Mouse (Mus musculus) midbrain, embryonic 16.5 days (tissue): ENCODE data around the gene Mymx. TPM values are rescaled to one million over a fixed set of nuclear protein-coding genes. Genes with fewer than 3 reads are reported as not detected.
A peak's percentile ranks its signal among the peaks of the same experiment; 100 is the strongest.

Experiments
- ATAC-seq: fragments of 200-750 bp; cut with Nextera tagmentation; 2 replicates; pipeline ENCODE4 v1.8.0; 2017; ENCODE audit warnings: moderate TSS enrichment
- H3K27ac ChIP-seq: fragments of 300-500 bp; sonication (generic); 2 replicates; pipeline ENCODE4 v1.5.1; 2014; ENCODE audit warnings: mild to moderate bottlenecking, low read length, mixed read lengths
- H3K27me3 ChIP-seq: fragments of 300-500 bp; sonication (generic); 2 replicates; pipeline ENCODE4 v1.6.1; 2014; ENCODE audit warnings: low read depth, low read length, mixed read lengths; ENCODE audit not compliant: control insufficient read depth, insufficient read depth
- H3K36me3 ChIP-seq: fragments of 300-500 bp; sonication (generic); 2 replicates; pipeline ENCODE4 v1.6.1; 2014; ENCODE audit warnings: mild to moderate bottlenecking, low read length, moderate library complexity, mixed read lengths; ENCODE audit not compliant: control insufficient read depth, insufficient read depth
- H3K4me1 ChIP-seq: fragments of 300-500 bp; sonication (generic); 2 replicates; pipeline ENCODE4 v1.6.1; 2014; ENCODE audit warnings: mild to moderate bottlenecking, low read length, mixed read lengths; ENCODE audit not compliant: control insufficient read depth, insufficient read depth
- H3K4me2 ChIP-seq: fragments of 300-500 bp; sonication (generic); 2 replicates; pipeline ENCODE4 v1.6.1; 2014; ENCODE audit warnings: mild to moderate bottlenecking, low read length, mixed read lengths
- H3K4me3 ChIP-seq: fragments of 300-500 bp; sonication (generic); 2 replicates; pipeline ENCODE4 v1.5.1; 2014; ENCODE audit warnings: low read depth, mild to moderate bottlenecking, low read length, moderate library complexity, mixed read lengths
- H3K9ac ChIP-seq: fragments of 300-500 bp; sonication (generic); 2 replicates; pipeline ENCODE4 v1.6.1; 2014; ENCODE audit warnings: low read depth, low read length, mixed read lengths
- H3K9me3 ChIP-seq: fragments of 300-500 bp; sonication (generic); replicated peaks from 2 replicates; pipeline ENCODE4 v1.6.1; 2014; ENCODE audit warnings: mild to moderate bottlenecking, low read length, mixed read lengths; ENCODE audit not compliant: control insufficient read depth, poor library complexity, severe bottlenecking
- WGBS: fragments of 180-500 bp; shearing (Covaris S2); extraction: QIAGEN DNeasy Blood & Tissue Kit; methylation state at CpG from one replicate; pipeline ENCODE4 v1.1.7; 2014; 5-methylcytosine and 5-hydroxymethylcytosine counted together
- polyA plus RNA-seq: library from polyadenylated mRNA; unstranded; fragments of >200 nt; fragmentation: Nextera tagmentation; extraction: Ambion mirVana; gene quantifications from 2 replicates; pipeline ENCODE4 v1.2.1, GENCODE M21; 2015

Gene Mymx
- polyA plus RNA-seq, 1 experiment from 2014 or later: not detected

GRCm38 (mm10) chr17:45578843-45579242 is 23.1 kb downstream of the Mymx start:
- H3K36me3 ChIP-seq: no peaks in the 10 kb centered on the region
- ATAC-seq: no peak
- H3K27ac ChIP-seq: no peak overlapping the region
- no peaks in the 10 kb centered on the region for H3K9me3 ChIP-seq
- WGBS: 69% methylated on average over 7 of the region's 7 CpGs
- no peak overlapping the region for H3K9ac ChIP-seq
- no peak overlapping the region for H3K4me2 ChIP-seq
- H3K27me3 ChIP-seq: no peaks in the 10 kb centered on the region
- H3K4me3 ChIP-seq: no peak overlapping the region
- H3K4me1 ChIP-seq: peaks cover 10% of the 10 kb centered on the region

- Histone ChIP-seq H3K4me3 (no peak overlapping the region), H3K27ac (no peak overlapping the region), H3K9me3 (no peaks in the 10 kb centered on the region), H3K4me1 (peaks cover 10% of the 10 kb centered on the region), H3K36me3 (no peaks in the 10 kb centered on the region), H3K27me3 (no peaks in the 10 kb centered on the region), H3K9ac (no peak overlapping the region), H3K4me2 (no peak overlapping the region)
- ATAC-seq: no peak
- 55% methylated on average over 5 of the region's 5 CpGs for WGBS
Measured at GRCm38 (mm10) chr17:45578242-45578641, 23.7 kb downstream of the Mymx start.

DNA sequence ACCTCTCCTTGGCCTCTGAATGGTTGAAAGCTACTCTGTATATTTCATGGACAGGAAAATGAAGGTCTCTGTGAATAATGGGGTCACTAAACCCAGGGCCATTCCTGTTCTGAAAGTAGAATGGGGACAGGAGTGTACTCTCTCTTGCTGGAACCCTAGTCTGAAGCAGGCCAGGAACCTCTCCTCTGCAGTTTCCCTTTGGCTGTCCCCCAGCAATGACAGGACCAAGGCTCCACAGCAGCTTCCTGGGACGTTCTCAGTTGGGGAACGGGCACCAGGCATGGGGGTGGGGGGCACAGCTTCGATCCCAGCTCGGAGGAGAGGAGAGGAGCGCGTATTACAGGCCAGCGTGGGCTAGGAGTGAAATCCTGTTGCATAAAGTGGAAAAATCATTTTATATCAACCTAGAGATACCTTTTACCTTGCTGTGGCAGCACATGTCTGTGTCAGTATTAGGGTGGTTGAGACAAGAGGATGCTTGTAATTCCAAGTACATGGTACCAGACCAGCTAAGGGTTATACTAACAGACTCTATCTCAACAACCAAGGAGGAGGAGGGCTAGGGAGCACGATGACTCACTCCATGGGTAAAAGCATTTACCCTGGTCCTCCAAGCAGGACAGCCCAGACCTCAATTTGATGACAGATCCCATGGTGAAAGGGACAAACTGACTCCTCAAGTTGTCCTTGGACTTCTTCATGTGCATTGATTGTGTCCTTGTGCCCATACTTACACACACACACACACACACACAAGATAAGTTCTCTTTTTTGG is 26.6 kb downstream of the Mymx start:
- peaks cover 26% of the 10 kb centered on the region for H3K4me1 ChIP-seq
- WGBS: 89% methylated on average over 8 of the region's 8 CpGs
- H3K36me3 ChIP-seq: peaks cover 14% of the 10 kb centered on the region
- H3K9ac ChIP-seq: no peak overlapping the region
- no peak for ATAC-seq
- H3K27ac ChIP-seq: peak overlapping the region; percentile 100
- H3K27me3 ChIP-seq: no peaks in the 10 kb centered on the region
- peak overlapping the region; percentile 91; the same call in 1 of the 2 replicates for H3K4me2 ChIP-seq
- H3K9me3 ChIP-seq: no peaks in the 10 kb centered on the region
- H3K4me3 ChIP-seq: no peak overlapping the region

GRCm38 (mm10) chr17:45574129-45574761 is 27.7 kb downstream of the Mymx start:
- Histone ChIP-seq H3K9ac (peak overlapping the region; percentile 96), H3K4me1 (peaks cover 32% of the 10 kb centered on the region), H3K4me2 (peak overlapping the region; percentile 91), H3K27ac (peak overlapping the region; percentile 100), H3K9me3 (no peaks in the 10 kb centered on the region), H3K4me3 (peak overlapping the region; percentile 99), H3K27me3 (no peaks in the 10 kb centered on the region), H3K36me3 (peaks cover 25% of the 10 kb centered on the region)
- peak; percentile 67 for ATAC-seq
- WGBS: under 1% methylated on average over 17 of the region's 17 CpGs

GRCm38 (mm10) chr17:45573780-45574123 is 28.1 kb downstream of the Mymx start:
- peak overlapping the region; percentile 96 for H3K9ac ChIP-seq
- peak overlapping the region; percentile 100 for H3K27ac ChIP-seq
- peak overlapping the region; percentile 91 for H3K4me2 ChIP-seq
- H3K27me3 ChIP-seq: no peaks in the 10 kb centered on the region
- peaks cover 36% of the 10 kb centered on the region for H3K4me1 ChIP-seq
- WGBS: 0% methylated on average over 16 of the region's 18 CpGs
- peaks cover 29% of the 10 kb centered on the region for H3K36me3 ChIP-seq
- peak; percentile 75 for ATAC-seq
- H3K9me3 ChIP-seq: no peaks in the 10 kb centered on the region
- H3K4me3 ChIP-seq: peak overlapping the region; percentile 99

GRCm38 (mm10) chr17:45573087-45573779 is 28.7 kb downstream of the Mymx start, which contains the start of gene Hsp90ab1:
Gene Hsp90ab1, minus strand, starts transcription at chr17:45573271.
- WGBS: under 1% methylated on average over 37 of the region's 41 CpGs
- Histone ChIP-seq H3K4me1 (peaks cover 36% of the 10 kb centered on the region), H3K9me3 (no peaks in the 10 kb centered on the region), H3K27ac (peak within 1 kb of the TSS; percentile 100), H3K4me3 (peak within 1 kb of the TSS; percentile 99), H3K9ac (peak within 1 kb of the TSS; percentile 100), H3K4me2 (peak within 1 kb of the TSS; percentile 91), H3K36me3 (peaks cover 31% of the 10 kb centered on the region), H3K27me3 (no peaks in the 10 kb centered on the region)
- peak; percentile 79 for ATAC-seq

GRCm38 (mm10) chr17:45572103-45573086 is 29.5 kb downstream of the Mymx start:
- H3K36me3 ChIP-seq: peaks cover 33% of the 10 kb centered on the region
- H3K27ac ChIP-seq: peak overlapping the region; percentile 100
- H3K4me2 ChIP-seq: peak overlapping the region; percentile 76
- H3K9ac ChIP-seq: peak overlapping the region; percentile 100
- H3K27me3 ChIP-seq: no peaks in the 10 kb centered on the region
- H3K4me3 ChIP-seq: peak overlapping the region; percentile 99
- WGBS: under 1% methylated on average over 35 of the region's 57 CpGs
- peaks cover 36% of the 10 kb centered on the region for H3K4me1 ChIP-seq
- no peaks in the 10 kb centered on the region for H3K9me3 ChIP-seq
- peak; percentile 43 for ATAC-seq

DNA sequence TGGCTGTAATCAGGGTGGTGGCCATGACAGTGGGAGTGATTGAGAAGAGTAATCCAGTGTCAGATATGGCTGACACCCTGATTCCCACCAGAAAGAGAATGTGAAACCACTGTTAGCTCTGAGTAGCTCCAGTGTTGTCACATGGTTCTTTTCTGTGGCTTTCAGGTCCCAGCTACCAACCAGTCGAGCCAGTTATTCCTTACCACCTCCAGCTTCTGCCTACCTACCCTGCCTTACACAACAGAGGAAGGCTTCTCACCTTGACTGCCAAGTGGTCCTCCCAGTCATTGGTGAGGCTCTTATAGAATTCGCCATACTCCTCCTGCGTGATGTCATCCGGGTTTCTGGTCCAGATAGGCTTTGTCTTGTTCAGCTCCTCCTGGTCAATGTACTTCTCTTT is 31.9 kb downstream of the Mymx start:
- 85% methylated on average over 4 of the region's 4 CpGs for WGBS
- H3K36me3 ChIP-seq: peaks cover 45% of the 10 kb centered on the region
- no peaks in the 10 kb centered on the region for H3K9me3 ChIP-seq
- no peak overlapping the region for H3K27ac ChIP-seq
- no peaks in the 10 kb centered on the region for H3K27me3 ChIP-seq
- H3K9ac ChIP-seq: no peak overlapping the region
- no peak for ATAC-seq
- no peak overlapping the region for H3K4me3 ChIP-seq
- no peak overlapping the region for H3K4me2 ChIP-seq
- peaks cover 37% of the 10 kb centered on the region for H3K4me1 ChIP-seq
